Mouse (Mus musculus): ENCODE results near the gene Gimap5.

- TF ChIP-seq CTCF (IDR thresholded peaks at IDR 0.05; ENCODE audit: low read depth) (no peak), EP300 (IDR thresholded peaks at IDR 0.05; ENCODE audit: low read depth) (no peak)
Measured at GRCm38 (mm10) chr6:48718455-48718854, 27.5 kb upstream of the Gimap5 start, which contains the start of the genes Gm28053 and Gimap7.

Data from liver, postnatal 0 days (tissue).